Mouse (Mus musculus): ENCODE results near the gene Zfp771. TPM values are rescaled to one million over a fixed set of nuclear protein-coding genes. Genes with fewer than 3 reads are reported as not detected.

Gene Zfp771
- 15.1 and 16.6 TPM in 2 replicates for total RNA-seq (2014; fragmentation: Nextera tagmentation)
- 13.6 and 14.1 TPM in 2 replicates for total RNA-seq (2017)

DNA sequence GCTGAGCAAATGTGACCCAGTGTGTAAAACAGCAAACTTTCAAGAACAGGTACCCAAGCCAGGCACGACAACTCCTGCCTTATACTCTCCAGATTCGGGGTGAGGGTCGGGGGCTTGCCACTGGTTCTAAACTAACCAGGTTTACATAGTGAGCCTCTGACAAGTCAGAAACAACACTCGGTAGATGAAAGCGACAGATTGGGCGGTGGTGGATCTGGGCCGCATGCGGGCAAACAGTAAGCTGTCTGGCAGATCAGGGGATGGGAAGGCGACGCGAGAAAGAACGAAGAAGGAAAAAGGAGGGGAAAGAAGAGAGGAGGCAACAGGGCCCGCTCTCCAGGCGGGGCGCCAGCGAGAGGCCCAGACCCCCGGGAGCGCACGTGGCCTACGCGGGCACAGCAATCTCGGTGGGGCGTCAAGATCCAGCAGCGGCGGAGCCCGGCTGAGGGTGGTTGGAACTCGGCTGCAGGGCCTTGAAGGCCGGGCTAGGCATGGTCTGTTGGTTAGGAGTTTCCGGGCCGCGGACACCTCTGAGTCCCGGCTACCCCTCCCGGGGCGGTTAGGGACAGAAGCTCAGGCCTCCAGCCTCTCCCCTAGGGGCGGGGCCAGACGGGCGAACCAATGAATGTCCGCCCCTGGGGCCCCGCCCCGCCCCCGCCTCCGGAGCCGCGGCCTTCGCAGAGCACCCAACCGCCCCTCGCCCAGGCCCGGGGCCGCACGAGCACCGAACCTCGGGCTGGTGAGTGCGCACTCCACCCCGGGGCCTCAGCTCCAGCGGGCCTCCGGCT is at the start of gene Zfp771:
Gene Zfp771, plus strand, starts transcription at position 405 of the 788 bp plus-strand sequence.
- peak; percentile 85 for ATAC-seq (replicated peaks; ENCODE audit: low FRiP score, low TSS enrichment, poor library complexity, severe bottlenecking)

- no peak for ATAC-seq (replicated peaks; ENCODE audit: low FRiP score, low TSS enrichment, poor library complexity, severe bottlenecking)
These were observed 49.4 kb upstream of the Zfp771 start for GRCm38 (mm10) chr7:127194633-127195029.

GRCm38 (mm10) chr7:127195544-127196295 is 48.4 kb upstream of the Zfp771 start, which contains the start of gene Cd2bp2:
Cd2bp2 (minus strand) TSS chr7:127196050.
- ATAC-seq (replicated peaks; ENCODE audit: low FRiP score, low TSS enrichment, poor library complexity, severe bottlenecking) = peak; percentile 90

DNA sequence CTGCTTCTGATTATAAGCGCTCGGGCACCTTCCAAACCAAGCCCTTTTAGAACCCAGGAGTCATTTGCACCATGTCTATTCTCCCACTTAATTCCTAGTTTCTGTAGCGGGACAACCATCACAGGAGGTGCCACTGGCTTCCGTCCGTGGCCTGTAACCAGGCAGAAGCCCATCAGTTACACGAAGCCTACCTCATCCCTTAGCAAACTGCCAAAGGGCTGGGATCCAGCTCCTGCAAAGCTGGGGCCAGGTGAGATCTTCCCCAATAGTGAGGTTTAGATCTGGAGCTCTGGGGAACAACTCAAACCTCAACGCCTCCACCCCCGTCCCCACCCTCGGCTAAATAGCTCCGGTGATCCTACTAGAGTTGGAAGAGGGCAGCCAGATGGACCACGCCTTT is 47.6 kb upstream of the Zfp771 start:
- ATAC-seq (replicated peaks; ENCODE audit: low FRiP score, low TSS enrichment, poor library complexity, severe bottlenecking) = no peak

- ATAC-seq (replicated peaks; ENCODE audit: low FRiP score, low TSS enrichment, poor library complexity, severe bottlenecking) = no peak
These were observed 37.5 kb upstream of the Zfp771 start for GRCm38 (mm10) chr7:127206606-127207005.

DNA sequence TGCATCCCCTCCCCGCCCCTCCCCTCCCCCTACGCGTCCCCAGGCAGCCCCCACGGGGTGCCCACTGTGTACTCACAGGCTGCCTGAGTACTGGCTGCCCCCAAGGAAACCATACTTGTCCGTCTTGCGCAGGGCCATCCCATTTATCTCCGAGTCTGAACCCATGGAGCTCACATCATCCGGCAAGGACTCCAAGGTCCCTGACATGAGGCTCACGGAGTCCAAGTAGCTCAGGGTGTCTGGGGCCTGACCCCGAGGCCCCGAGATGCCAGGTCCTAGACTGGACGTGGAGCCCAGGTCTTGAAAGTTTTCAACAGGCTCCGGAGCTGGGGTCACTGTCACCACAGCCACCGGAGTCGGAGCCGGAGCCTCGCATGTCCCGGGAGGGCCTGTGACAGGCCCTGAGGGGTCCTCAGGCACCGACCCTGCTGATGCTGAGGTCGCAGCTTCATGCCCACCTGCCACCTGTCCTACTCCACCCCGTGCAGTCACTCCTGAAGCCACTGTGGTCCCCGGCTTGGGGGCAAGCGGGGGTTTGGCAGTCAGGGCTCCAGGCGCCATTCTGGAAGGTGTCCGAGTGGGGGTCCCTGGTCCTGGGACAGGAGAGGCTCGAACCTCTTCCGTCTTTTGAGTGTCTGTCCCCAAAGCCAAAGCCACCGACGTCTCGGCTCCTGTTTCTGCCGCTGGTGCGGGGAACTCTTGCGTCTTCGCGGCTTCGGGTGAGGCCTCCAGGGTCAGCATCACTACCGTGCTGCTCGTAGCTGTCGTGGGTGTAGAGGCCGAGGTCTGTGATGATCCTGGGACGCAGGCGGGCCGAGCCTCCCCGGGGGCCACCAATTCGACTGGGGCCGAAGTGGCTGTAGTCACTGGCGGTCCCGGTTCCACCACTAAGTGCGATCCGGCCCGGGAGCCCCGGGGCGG is 36.4 kb upstream of the Zfp771 start:
- ATAC-seq (replicated peaks; ENCODE audit: low FRiP score, low TSS enrichment, poor library complexity, severe bottlenecking) = no peak

- ATAC-seq (replicated peaks; ENCODE audit: low FRiP score, low TSS enrichment, poor library complexity, severe bottlenecking) = no peak
These were observed 35.9 kb upstream of the Zfp771 start, which contains the start of gene Tbc1d10b for GRCm38 (mm10) chr7:127208295-127208552. Tbc1d10b (minus strand) TSS chr7:127208468.

DNA sequence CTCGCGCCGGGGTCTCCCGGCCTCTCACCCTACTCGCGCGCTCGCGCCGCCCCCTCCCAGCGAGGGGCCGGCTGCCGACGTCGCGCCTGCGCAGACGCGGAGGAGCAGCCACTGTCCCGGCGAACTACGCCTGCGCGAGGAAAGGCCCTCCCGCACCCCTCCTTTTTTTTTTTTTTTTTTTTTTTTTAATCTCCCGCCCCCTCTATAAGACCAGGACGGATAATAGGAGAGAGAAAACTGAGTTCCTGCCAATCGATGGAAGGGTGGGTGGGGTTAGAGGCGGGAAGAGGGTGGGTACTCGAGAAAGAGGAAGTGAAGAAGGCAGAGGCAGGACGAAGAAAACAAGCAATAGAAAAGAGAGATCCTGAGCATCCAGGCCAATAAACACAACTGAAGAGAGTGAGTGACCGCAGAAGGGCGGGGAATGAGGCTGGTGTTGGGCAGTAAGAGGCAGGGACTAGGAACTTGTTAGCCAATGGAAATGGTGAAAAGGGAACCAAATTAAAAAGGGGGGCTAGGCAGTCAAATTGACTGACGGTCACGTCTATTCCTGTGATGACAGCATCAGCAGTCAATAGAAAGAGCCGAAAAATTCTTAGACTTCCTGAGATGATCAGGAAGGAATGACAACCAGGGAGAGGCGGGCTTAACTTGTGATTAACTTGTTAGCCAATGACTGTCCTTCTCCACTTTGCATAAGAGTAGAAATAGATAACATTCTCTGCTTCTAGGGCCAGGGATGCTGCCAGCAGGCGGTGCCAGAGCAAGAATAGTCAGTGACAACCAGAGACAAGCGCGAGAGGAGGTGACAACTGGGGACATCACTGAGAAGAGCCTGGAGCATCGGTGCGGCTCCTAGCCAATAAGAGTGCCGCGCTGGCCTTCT is 35.3 kb upstream of the Zfp771 start, which contains the start of gene Mylpf:
Gene Mylpf, plus strand, starts transcription at position 338 of the 886 bp plus-strand sequence.
- ATAC-seq (replicated peaks; ENCODE audit: low FRiP score, low TSS enrichment, poor library complexity, severe bottlenecking) = peak; percentile 85

GRCm38 (mm10) chr7:127209851-127210250 is 34.2 kb upstream of the Zfp771 start:
- no peak for ATAC-seq (replicated peaks; ENCODE audit: low FRiP score, low TSS enrichment, poor library complexity, severe bottlenecking)

GRCm38 (mm10) chr7:127210266-127210665 is 33.8 kb upstream of the Zfp771 start:
- no peak for ATAC-seq (replicated peaks; ENCODE audit: low FRiP score, low TSS enrichment, poor library complexity, severe bottlenecking)

DNA sequence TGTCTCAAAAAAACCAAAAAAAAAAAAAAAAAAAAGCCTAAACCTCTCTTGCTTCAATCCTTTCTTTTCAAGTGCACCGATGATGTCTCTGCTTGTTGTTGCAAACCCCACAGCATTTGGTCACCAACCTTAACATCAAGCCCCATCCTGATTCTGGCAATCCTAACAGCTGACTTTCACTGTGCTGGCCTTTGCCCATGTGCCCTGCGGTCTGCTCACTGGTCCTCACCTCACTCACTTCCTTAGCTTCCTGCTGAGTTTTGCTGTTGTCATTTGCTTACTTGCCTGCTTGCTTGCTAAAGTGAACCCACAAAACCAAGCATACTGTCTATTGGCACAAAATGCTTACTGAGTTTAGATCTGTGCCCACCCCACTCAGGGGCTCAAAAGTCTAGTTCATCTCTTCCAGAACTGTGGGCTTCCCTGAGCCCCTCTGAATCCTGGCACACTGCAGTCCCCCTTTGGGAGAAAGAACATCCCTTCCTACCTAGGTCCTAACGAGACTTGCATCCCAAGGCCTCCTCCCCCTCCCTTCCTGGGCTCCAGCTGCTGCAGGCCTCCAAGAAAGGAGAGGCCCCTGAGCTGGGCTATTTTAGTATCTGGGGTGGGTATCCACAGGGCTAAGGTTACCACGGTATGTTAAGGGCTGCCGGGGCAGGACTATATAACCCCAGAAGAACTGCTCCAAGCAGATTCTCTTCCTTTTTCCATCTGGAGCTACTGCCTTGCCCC is 32.9 kb upstream of the Zfp771 start:
- no peak for ATAC-seq (replicated peaks; ENCODE audit: low FRiP score, low TSS enrichment, poor library complexity, severe bottlenecking)

DNA sequence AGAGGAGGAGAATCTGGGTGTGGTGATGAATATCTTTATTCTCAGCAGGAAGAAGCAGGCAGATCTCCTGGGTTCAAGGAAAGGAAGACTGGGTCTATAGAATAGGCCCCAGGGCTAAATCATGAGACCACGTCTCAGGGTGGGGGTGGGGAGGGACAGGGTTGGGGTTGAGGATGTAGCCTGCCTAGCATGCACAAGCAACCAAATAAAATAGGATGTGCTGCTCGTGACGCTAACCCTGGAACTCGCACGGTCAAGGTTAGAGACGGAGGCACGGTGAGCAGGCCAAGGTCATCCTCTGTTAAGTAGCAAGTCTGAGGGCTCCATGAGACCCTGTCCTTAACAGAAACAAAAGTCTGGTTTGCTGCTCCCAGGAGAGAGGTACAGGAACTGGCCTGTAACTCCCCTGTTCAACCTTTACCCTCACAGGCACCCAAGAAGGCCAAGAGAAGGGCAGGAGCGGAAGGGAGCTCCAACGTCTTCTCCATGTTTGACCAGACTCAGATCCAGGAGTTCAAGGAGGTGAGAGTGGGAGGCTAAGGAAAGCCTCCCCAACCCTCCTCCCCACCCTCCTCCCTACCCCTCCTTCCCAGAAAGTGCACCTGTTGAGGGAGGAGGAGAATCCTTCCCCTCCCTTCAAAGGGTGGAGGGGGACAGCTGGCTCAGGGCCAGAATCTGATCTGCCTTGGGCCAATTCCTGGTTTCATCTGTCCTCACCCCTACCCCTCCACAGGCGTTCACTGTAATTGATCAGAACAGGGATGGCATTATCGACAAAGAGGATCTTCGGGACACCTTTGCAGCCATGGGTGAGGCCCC is 31.4 kb upstream of the Zfp771 start:
- no peak for ATAC-seq (replicated peaks; ENCODE audit: low FRiP score, low TSS enrichment, poor library complexity, severe bottlenecking)

DNA sequence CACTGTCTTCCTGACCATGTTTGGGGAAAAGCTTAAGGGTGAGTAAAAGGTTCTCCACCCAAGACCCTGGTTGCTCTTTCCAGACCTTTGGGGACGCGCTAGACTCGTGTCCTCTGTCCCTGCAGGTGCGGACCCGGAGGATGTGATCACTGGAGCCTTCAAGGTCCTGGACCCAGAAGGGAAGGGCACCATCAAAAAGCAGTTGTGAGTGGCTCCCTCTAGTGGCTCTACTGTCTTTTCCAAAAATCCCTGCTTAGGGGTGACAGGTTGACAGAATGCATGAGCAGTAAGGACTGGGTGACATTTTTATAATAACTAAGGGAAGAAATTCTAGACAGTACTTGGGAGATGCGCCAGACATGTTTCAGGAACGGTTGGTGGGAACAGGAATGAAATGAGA is 30.6 kb upstream of the Zfp771 start:
- no peak for ATAC-seq (replicated peaks; ENCODE audit: low FRiP score, low TSS enrichment, poor library complexity, severe bottlenecking)

- no peak for ATAC-seq (replicated peaks; ENCODE audit: low FRiP score, low TSS enrichment, poor library complexity, severe bottlenecking)
These were observed 30.1 kb upstream of the Zfp771 start for GRCm38 (mm10) chr7:127213930-127214329.

- ATAC-seq (replicated peaks; ENCODE audit: low FRiP score, low TSS enrichment, poor library complexity, severe bottlenecking) = no peak
These were observed 29.6 kb upstream of the Zfp771 start for GRCm38 (mm10) chr7:127214521-127214920.

DNA sequence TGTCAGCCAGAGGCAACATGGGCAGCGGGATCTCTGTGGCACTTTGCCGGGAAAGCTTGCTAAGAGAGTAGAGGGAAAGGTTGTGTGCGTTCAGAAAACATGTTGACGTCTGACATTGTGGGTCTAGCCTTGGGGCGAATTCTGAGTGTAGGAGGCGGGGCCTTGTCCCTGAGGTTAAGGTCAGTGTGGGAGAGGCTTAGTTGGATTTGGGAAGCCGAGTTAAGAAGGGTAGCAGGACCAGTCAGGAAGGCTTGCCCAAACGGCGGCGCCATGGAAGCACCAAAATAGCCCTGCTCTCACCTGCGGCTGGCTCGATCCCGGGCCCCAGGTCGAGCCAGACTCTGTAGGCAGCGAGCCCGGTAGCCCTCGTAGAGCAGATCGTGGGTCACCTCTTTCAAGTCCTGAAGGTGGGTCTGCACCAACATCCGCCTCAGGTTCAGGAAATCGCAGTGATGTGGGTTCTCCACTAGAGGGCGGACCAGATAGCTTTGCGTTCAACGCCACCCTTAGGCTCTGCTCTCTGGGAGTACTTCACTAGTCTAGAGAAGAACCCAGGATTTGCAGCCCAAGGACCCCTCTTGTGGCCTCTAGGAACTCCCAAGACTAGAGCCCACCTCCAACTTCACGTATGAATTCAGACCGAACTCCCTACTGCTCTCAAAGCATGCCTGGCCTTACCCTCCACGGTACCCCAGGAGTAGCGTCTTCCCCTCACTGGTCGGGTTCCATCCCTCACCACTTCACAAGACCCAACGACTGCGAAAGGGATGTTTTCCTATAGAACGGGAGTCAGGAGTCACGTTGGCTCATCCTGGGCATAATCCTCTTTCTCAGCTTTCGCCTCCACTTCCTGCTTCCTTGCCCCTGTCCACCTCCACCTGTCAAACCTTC is 28.8 kb upstream of the Zfp771 start:
- ATAC-seq (replicated peaks; ENCODE audit: low FRiP score, low TSS enrichment, poor library complexity, severe bottlenecking) = peak; percentile 53; the same call in 1 of the 2 replicates
